Mouse (Mus musculus): ENCODE measurements at regions not wholly inside any gene's neighbourhood (a gene's known extent, or its start where the extent isn't known, plus 50 kb on each side); places are given as distances from the start of the nearest gene placed in this dataset.
A peak's percentile ranks its signal among the peaks of the same experiment; 100 is the strongest.

DNA sequence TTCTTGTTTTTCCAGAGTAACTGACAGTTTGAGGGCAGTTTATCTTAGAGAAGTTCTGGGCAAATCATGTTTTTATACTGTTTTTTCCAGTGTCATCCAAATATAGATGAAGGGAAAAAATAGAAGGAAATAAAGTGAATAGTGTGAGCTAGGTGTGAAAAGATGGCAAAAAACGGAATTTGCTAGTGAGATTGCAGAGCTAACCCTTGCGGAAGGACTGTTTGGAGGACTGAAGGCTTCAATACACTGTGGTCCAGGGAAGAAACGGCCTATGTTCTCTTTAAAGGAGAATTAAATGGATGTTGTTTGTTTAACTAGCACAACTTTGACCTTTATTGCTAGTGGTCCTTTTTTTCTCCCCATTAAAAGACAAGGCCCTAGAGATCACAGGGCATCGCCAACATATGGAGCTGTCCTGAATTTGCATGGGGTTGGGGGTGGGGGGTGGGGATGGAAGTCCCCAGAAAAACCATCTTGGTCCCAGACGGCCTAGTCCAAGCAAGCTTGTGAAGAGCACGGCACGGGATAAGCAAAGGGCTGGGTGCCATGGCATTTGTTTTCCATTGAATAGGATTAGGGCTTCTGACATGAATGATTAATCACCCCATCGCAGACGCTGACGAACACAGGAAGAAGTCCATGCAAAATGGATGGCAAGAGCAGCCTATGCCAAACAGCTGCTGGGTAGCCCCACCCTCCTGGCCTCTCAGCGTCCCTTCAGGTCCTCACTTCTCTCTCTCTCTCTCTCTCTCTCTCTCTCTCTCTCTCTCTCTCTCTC, 480.0 kb downstream of the Nuf2 start:
- DNase-seq (ENCODE audit: low read depth), result no peak

DNA sequence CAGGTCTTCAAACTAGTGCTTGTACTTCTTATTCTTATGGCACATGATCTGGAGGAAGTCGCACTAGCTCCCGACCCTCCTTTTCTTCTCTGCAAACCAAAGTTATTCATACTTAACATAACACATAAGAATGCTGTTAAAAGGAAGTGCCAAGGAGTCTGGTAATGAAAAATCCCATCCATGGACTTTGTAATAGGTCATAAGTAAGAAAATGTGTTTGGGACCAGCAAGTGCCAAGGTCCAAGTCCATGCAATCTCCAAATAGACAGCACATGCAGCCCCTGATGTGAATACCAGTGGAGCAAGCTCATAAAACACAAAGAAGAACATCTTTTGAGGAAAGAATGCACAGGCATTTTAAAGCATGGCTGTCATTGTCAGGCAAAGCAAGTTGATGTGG, 481.4 kb downstream of the Nuf2 start:
- DNase-seq (ENCODE audit: low read depth), result no peak

DNA sequence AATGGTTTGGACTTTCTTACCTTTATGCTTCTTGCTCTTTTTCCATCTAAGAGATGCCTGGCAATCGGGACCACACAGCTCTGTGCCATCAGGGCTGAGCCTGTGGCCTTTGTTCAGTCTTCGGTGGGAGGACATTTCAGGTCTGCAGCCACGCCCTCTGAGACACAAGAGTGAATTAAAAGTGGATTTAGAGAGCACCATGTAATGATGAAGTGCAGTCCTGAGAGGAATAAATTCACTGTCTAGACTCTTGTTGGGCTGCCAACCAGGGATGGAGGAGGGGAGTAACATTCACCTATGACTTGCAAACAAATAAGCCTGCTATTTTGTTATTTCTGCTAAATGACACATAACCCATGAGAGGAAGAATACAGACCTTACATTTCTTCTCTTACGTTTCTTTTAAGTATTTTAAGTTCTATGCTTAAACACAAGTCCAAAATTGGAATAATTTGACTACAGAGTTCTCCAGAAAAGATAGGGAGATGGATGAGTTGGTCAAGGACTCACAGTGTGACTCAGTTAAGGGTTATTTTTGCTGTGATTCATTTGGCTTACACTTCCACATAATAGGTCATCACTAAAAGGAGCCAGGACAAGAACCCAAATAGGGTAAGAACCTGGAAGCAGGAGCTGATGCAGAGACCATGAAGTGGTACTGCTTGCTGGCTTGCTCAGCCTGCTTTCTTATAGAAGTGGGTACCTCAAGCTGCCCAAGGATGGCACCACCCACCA, 484.3 kb downstream of the Nuf2 start:
- no peak for DNase-seq (ENCODE audit: low read depth)

DNA sequence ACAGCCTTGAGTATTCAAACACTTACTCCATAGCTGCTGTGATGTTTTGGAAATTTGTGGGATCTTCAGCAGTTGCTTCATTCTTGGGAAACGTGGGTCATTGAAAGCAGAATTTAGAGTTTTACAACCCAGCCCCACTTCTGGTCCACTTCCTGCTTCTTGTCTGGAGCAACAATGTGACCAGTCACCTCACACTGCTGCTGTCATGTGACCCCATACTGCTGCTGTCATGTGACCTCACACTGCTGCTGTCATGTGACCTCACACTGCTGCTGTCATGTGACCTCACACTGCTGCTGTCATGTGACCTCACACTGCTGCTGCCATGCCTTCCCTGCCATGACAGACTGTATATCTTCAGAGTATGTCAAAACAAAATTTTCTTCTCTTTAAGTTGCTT, 497.7 kb downstream of the Nuf2 start:
- no peak for DNase-seq (ENCODE audit: low read depth)

DNA sequence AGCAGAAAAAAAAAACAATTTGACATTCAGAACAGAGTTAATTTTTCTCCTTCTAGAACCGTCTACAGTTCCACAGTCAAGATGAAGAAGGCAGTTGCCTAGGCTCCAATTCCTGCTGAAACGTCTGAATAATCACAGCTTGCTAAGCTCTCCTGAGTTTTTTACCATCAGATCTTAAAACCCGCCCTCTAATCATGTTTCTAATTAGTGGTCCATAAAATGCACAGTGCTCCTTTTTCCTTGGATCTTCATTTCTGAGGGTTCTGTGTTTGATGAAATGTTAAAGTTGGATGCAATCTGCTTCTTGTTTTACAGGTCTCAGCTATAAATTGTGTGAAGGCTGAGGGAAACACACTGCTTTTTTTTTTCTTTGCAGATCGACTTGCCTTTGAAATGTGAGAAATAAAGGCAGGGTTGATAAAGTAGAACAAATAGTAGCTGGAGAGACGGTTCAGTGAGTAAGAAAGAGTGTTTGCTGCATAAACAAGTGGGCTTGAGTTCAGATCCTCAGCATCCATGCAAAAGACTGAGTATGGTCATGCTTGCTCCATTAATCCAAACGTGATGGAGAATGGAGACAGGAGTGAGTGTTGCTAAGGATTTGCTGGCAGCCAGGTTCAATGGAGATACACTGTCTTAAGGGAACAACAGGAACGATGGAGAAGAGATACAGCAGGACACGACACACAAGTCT, 499.3 kb downstream of the Nuf2 start:
- DNase-seq (ENCODE audit: low read depth), result no peak

DNA sequence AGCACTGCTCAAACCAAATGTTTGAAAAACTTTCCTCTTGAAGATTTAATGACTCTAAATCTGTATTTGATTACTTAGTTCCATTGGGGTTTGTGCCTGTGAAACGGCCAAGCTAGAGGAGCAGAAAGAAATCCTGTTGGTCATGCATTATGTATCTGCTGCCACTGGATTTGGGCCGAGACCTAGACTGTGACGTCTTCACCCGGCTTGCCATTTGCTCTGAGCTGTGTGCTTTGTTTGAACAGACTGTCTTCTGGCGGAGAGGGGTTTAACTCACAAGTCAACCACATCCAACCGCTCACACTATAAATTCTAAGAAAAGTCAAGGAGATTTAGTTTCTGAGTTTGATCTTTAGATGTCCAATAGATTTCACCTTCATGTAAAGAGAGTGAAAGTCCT, 503.6 kb downstream of the Nuf2 start:
- DNase-seq (ENCODE audit: low read depth), result no peak

DNA sequence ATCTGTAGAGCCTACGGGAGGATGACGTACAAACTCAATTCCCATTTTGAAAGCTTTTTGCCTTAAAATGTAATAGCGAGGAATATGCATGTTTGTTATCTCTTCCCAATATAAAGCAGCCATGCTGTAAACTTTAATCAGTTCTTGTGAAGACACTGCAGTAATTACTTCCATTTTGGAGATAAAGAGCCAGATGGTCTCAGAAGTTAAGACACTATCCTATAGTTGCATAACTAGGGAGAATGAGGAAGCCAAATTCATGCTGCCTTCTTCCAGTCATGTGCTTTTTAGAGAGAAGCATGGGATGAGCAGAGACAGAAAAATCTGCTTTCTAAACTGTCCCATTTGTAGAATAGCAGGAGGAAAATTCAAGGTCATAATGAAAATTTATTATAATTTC, 504.0 kb downstream of the Nuf2 start:
- DNase-seq (ENCODE audit: low read depth), result no peak

DNA sequence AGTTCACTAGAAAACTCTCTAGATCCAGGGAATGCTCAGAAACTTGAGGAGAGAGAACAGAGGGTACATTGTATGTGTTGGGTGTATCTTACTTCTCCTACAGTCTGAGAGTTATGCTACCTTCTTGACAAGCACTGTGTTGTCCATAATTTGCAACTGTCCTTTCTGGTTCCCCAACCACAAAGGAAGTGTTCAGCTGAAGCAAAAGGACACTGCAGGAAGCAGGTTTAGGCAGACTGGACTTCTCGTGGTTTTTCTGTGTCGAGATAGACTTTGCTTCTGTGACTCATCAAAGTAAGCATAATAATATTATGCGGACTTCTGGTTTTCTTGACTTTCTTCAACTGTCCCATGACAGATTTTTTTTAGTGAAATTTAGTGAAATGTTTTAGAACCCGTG, 506.7 kb downstream of the Nuf2 start:
- DNase-seq (ENCODE audit: low read depth), result no peak

DNA sequence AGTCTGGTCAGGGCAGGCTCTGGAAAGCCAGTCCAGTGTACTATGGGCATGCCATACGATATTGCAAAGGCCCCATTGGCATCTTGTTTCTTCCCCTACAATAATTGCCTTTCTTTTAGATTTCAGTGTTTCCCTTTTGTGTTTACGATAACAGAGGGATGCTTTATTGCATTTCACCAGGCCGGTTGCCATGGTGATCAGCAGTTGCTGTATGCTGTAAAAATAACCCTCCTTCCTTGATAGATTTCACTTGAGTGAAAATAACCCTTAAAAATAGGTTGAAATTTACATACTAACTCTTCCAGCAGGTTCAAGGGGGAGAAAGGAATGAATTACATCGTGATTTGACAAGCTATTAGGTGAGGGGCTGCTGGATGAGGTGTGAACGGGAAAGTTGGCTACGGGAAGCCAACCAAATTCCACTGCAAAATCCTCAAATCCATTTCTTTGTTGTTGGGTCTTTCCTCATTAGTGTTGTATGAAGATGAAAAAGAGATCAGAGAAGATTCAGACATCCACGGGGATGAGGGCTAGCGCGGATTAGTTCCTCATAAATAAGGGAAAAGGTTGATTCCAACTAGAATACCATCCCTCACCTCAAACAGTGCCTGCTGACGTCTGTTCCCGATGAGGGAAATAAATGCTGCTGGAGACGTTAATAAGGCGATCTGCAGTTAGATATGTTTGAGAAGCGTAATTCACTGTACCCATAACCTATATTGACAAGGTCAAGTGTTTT, 539.6 kb downstream of the Nuf2 start:
- DNase-seq (ENCODE audit: low read depth), result no peak

DNA sequence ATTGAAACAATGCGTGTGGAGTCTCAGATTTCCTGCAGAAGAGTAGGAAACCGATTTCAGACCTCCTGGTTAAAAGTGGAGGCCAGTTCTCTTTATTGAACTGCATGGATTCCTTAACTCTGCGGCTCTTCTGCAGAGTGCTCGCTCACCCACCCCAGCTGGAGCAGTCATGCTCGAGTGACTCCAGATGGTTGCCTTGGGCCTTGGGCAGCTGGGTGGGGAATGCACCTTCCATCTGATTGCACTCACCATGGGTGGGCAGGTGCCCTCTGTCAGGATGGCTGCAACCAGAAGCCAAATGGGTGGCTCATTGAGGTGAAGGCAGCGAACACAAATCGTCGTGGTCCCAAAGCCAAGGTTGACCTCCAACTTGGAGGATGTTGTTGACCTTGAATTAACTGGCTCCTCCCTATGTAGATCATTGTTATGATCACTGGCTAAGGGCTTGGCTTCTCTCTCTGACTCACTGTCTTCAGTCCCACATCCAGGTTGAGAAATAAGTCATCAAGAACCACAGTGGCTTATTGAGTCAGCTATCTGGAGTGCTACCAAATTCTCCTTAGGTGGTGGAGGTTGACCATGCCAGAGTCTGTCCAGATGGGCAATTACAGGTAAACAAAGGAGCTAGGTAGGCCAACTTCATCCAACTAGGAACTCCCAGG, 543.1 kb upstream of the Pbx1 start:
- DNase-seq (ENCODE audit: low read depth), result peak; percentile 12

DNA sequence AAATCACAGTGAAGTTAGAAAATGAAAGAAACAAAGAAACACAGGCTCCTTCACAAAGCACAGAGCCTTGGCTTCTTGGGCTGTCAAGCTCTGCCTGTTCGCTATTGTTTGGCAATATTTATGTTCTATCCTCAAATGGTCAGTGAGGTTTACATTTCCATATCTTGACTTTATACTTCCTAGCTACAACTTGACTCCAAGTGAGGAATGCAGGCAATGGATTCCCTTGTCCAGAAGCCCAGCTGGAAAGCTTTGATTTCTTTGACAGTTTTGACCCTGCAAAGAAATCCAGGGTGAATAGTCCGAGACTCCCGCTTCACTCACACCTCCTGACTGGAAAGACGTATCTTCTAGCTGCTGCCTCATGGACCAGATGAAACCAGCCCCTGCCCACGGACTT, 537.3 kb upstream of the Pbx1 start:
- DNase-seq (ENCODE audit: low read depth), result no peak

DNA sequence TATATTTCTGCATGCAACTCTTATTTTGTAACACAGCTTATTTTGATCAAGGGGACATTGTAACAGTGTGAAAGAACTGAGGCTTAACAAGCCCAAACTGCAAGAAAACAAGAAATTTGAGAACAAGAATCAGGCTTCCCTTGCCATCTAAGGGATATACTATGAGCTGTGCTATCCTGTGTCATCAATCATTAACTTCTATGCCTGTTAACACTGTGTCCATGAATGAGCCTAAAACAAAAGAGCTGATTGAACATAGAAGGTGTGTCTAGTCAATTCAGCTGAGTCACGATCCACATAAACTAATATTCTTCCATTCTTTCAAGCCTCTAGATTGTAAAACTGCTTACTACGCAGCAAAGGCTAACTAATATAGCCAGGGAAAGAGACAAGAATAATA, 535.3 kb upstream of the Pbx1 start:
- DNase-seq (ENCODE audit: low read depth), result no peak

DNA sequence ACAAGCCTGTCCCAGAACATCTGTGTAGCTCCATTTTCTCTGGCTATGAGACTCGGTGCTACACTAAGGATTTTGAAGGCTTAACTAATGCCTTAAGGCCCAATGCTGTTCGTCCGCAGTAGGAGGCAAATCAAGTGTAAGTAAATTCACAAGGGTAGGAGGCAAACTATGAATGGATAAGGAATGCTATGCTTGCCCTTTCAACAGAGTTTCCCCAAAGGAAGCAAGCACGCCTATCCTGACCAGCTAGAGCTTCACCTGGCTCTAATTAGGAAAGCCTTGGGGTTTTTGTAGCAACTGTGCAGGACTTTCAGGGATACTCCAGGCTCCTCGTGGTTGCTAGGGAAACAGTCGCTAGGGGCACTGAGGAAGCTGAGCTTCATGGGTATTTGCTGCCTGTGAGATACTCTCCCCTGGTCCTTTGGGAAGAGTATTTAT, 532.4 kb upstream of the Pbx1 start:
- DNase-seq (ENCODE audit: low read depth), result no peak

DNA sequence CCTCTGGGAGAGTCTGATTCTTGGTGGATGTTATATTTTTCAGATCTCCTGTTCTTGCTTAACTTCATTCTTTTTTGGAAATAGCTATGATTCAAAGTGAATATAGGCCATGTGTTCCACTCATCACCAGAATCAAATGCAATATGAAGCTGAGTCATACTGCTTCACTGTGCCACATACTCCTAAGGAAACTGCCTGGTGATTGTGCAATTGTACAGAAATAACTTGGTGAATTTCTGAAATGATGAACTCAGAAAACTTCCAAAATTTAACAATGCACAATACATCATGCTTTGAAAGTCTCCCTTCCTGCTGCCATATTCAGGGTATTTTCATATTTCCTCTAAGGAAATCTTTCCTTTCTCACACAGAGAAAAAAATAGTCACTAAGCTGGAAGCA, 518.9 kb upstream of the Pbx1 start:
- DNase-seq (ENCODE audit: low read depth), result no peak

DNA sequence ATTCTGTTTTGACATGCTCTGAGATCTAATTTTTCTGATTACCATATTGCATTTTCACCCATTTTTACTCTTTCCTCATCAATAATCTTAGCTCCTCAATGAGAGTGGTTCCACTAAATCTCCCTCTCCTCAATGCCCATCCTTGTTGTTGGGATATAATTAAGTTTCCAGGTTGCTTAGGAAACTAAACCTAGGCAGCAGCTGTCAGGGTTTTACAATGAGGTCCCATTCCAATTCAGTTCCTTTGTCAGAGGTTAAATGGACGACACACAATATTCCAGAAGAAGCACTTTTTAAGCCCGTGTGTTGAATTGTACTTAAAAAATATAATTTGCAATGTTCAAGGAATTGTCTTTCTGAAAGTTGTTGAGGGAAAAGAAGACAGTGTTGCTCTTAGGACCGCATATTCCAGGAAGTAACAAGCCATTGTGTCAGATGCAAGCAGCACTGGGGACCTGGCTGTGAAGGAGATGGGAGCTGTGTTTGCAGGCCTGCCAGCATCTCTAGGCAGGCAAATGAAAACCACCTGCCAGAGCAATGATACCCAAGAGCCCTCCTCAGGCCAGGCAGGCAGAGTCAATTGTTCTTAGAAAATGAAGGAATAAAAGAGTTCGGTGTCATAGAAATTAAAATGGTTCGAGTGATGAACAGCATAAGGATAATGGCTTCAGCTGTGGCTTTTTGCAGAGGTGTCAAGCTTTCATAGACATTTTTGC, 492.2 kb upstream of the Pbx1 start:
- no peak for DNase-seq (ENCODE audit: low read depth)

DNA sequence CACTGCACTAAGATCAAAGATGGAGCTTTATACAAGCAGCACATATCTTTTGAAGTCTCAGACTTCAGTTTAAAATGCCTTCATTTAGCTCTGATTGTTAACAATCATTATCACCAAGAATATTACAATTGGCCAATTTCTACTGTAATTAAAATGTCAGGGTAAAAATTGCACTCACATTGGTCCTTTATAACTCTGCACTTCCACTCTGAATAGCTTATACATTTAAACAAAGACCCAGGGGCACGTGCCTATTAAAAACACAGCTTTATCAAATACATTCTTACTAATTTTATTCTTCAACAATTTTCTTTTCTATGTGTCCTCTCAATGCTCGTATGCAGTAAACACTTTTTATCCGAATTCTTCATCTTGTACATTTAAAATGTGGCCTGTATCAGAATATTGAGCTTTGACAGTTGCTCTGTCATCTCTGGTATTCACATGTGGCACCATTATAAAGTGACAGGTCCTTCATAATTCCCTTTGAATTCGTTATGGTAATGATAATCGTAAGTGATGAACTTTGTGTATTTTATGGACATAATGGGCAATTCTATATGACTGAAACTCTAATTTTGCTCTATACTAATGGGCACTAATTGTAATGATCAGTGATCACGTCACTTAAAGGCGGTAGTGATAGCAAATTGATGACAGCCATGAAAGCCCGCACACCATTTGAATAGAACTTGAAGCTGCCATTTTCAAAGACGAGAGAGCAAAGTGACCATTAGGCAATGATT, 486.4 kb upstream of the Pbx1 start:
- no peak for DNase-seq (ENCODE audit: low read depth)

DNA sequence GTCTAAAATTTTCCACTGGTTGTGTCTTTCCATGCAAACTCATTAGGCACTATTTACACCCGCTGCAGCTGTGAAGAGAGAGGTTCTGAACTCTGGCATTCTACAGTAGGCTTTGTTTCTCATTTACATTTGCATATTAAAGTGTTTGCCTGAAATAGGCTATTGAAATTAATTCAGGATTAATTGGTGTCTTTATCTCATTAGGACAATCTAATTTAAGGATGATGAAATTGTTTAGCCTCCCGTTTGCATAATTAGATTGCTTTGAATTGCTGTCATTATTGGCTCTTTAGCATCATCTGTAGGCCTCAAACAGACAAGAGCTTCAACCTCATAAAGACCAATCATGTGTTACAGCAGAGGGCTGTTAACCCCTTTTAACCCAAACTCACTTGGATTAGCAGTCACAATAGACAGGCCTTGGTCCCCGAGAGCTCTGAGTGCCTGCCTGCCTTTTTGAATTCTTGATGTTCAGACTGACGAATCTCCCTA, 476.7 kb upstream of the Pbx1 start:
- no peak for DNase-seq (ENCODE audit: low read depth)

DNA sequence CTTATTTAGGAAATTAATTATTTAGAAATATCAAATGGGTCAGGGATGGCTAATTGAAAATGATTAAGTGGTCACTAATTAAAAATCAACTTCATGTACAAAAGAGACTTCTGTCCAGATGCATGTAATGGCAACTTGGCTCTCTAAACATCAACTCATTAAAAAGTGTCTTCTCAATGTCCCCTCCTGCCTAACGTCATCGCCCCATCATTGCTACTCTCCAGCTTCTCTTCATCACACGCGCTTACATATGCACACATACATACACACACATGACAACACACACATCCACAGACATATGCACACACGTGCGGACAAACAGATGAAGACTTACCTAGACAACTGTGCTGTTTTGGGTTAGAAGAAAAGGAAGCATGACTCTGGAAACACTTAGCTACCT, 476.1 kb upstream of the Pbx1 start:
- DNase-seq (ENCODE audit: low read depth), result no peak

DNA sequence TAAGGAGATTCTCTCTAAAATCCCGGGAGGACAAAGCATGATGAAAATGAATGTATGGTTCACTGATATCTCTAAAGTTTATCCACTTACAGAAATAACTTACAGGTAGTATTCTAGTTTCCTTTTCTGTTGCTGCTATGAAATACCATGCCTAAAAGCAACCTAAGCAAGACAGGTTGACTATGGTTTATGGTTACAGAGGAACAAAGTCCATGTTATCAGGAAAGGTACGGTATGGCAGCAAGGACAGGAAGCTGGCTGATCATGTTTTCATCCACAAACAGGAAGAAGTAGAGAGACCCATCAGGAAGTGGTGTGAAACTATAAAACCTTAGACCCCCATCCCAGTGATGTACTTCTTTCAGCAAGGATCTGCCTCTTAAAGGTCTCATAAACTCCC, 466.4 kb upstream of the Pbx1 start:
- no peak for DNase-seq (ENCODE audit: low read depth)

DNA sequence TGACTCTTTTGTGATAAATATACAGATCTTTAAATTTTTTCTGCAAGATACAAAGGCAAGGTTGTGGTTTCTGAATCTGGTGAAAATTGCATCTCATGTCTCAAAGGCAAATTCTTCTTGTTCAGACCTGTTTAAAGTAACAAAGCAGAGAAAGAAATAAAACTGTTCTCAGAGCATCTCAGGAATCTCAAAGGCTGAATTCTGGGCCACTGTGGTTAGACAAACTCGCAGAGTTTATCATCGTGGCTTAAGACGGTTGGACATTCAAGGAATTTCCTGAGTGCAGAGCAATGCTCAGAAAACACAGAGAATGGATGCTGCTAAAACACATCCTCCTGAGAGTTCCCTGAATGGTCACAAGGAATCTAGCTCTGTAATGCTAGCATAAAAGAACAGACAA, 429.5 kb upstream of the Pbx1 start:
- DNase-seq (ENCODE audit: low read depth), result no peak

Data from gonadal fat pad, adult 2 months (tissue).